In the genomic region with DNA sequence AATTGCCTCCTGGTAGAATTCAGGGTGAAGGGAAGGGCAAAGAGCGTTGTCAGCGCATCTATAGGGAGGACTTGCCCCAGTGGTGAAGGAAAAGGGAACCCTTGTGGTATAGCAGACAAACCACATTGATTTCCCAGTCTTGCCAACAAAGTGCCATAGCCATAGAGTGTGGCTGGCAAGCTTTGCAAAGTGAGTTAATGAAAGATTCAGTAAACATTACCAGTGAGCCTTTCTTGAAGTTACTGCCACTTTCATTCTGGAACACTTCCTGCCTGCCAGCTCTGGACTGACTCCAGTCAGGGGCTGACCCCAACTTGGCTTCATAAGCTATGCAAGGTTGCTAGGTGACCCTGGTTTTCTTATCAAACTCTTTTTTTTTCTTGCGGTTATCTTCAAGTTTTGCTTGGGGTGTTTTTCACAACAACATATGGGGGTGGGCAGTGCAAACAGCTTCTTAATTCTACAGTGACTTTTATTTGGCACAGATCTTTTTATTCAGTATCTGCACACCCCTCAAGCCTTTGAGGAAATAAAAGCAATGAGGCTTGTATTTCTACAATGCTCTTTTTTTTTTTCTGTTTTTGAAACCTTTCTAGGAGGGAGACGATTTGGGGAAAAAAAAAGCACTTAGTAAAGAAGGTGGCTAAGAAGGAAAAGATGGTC, we compare ENCODE assay signal across 13 mouse cellular contexts. TPM values are rescaled to one million over a fixed set of nuclear protein-coding genes. Genes with fewer than 3 reads are reported as not detected.
DNase-seq lines count a peak whose midpoint lies in the region; ATAC-seq lines count a peak whose summit lies in the region.
"Had no signal": no experiment of that assay in that cellular context is flagged by ENCODE, and none has a peak within 500 bp of the region (broad histone marks: within the 10 kb centered on the region; RNA-seq: fewer than 3 reads in every experiment).

No protein-coding gene starts in this region.

- no peak for ATAC-seq in forebrain, embryonic 12.5 days (ENCODE audit: low FRiP score)
- no peak for ATAC-seq in forebrain, embryonic 11.5 days (replicated peaks; ENCODE audit: low FRiP score)
- ATAC-seq in kidney, embryonic 16.5 days (ENCODE audit: low FRiP score, low TSS enrichment) = no peak
- ATAC-seq in neural tube, embryonic 13.5 days (ENCODE audit: low read depth) = peak; percentile 48
- ATAC-seq in megakaryocyte progenitor cell, adult 5-6 weeks (replicated peaks; ENCODE audit: poor library complexity) = 0 out of 2 replicates have a peak, but pooled peaks have one; percentile 39
- no peak for ATAC-seq in megakaryocyte, adult 5-6 weeks (ENCODE audit: poor library complexity, severe bottlenecking)

- H3K27me3 ChIP-seq in forebrain, embryonic 12.5 days = peaks cover 6% of the 10 kb centered on the region; the same call in 1 of the 2 replicates
- peaks cover 2% of the 10 kb centered on the region; the same call in 1 of the 2 replicates for H3K27me3 ChIP-seq in forebrain, embryonic 11.5 days (ENCODE audit: control insufficient read depth, insufficient read depth, low read length)
- H3K27me3 ChIP-seq in kidney, embryonic 16.5 days (ENCODE audit: insufficient read depth, low read length) = peaks cover 4% of the 10 kb centered on the region; the same call in 1 of the 2 replicates
- H3K27me3 ChIP-seq in neural tube, embryonic 13.5 days = no peaks in the 10 kb centered on the region; the same call in 1 of the 2 replicates

- H3K9ac ChIP-seq in forebrain, embryonic 12.5 days = no peak overlapping the region
- no peak overlapping the region for H3K9ac ChIP-seq in forebrain, embryonic 11.5 days (ENCODE audit: low read length)
- no peak overlapping the region for H3K9ac ChIP-seq in kidney, embryonic 16.5 days (replicated peaks; ENCODE audit: low read length)
- H3K9ac ChIP-seq in neural tube, embryonic 13.5 days = no peak overlapping the region
- H3K9ac ChIP-seq: limb, embryonic 13.5 days had no signal

- no peak overlapping the region for H3K4me3 ChIP-seq in forebrain, embryonic 12.5 days (replicated peaks)
- H3K4me3 ChIP-seq in forebrain, embryonic 11.5 days (ENCODE audit: low read depth, low read length) = no peak overlapping the region
- H3K4me3 ChIP-seq in kidney, embryonic 16.5 days (ENCODE audit: low read length) = no peak overlapping the region
- no peak overlapping the region for H3K4me3 ChIP-seq in neural tube, embryonic 13.5 days
- H3K4me3 ChIP-seq: limb, embryonic 13.5 days had no signal

- H3K4me1 ChIP-seq in forebrain, embryonic 12.5 days = no peaks in the 10 kb centered on the region; the same call in 1 of the 2 replicates
- no peaks in the 10 kb centered on the region for H3K4me1 ChIP-seq in forebrain, embryonic 11.5 days (replicated peaks; ENCODE audit: control insufficient read depth, insufficient read depth, low read length)
- H3K4me1 ChIP-seq in kidney, embryonic 16.5 days (ENCODE audit: insufficient read depth, low read length) = 0 out of 2 replicates have a peak, but pooled peaks cover 4% of the 10 kb centered on the region
- H3K4me1 ChIP-seq in neural tube, embryonic 13.5 days (replicated peaks) = peaks cover 31% of the 10 kb centered on the region

- no peak overlapping the region for H3K4me2 ChIP-seq in forebrain, embryonic 12.5 days
- H3K4me2 ChIP-seq in forebrain, embryonic 11.5 days (ENCODE audit: low read depth, low read length, severe bottlenecking) = no peak overlapping the region
- H3K4me2 ChIP-seq in kidney, embryonic 16.5 days (replicated peaks; ENCODE audit: low read depth, low read length) = no peak overlapping the region
- H3K4me2 ChIP-seq in neural tube, embryonic 13.5 days = no peak overlapping the region
- H3K4me2 ChIP-seq: limb, embryonic 13.5 days had no signal

- 0 out of 2 replicates have a peak overlapping the region, but pooled peaks have one; percentile 31 for H3K27ac ChIP-seq in forebrain, embryonic 12.5 days
- H3K27ac ChIP-seq in forebrain, embryonic 11.5 days (ENCODE audit: low read depth, low read length) = no peak overlapping the region
- H3K27ac ChIP-seq in kidney, embryonic 16.5 days (ENCODE audit: low read length) = no peak overlapping the region
- H3K27ac ChIP-seq in neural tube, embryonic 13.5 days (replicated peaks) = 0 out of 2 replicates have a peak overlapping the region, but pooled peaks have one; percentile 33
- H3K27ac ChIP-seq: limb, embryonic 13.5 days; macrophage had no signal

- WGBS in forebrain, embryonic 12.5 days = 61% methylated on average over 4 of the region's 4 CpGs
- 68% methylated on average over 4 of the region's 4 CpGs for WGBS in forebrain, embryonic 11.5 days
- 69% methylated on average over 4 of the region's 4 CpGs for WGBS in kidney, embryonic 16.5 days
- WGBS in neural tube, embryonic 13.5 days = 65% methylated on average over 4 of the region's 4 CpGs

- no peak for DNase-seq in forebrain, embryonic 11.5 days (ENCODE audit: low spot score)
- peak; percentile 15 for DNase-seq in kidney, adult 9 months
- DNase-seq in neural tube, embryonic 10.5 days (ENCODE audit: extremely low spot score, low spot score) = no peak
- DNase-seq: adrenal gland, postnatal 25 days; heart, adult 11 months; heart, postnatal 36 days had no signal

- H3K9me3 ChIP-seq in forebrain, embryonic 12.5 days = no peaks in the 10 kb centered on the region
- H3K9me3 ChIP-seq in forebrain, embryonic 11.5 days (ENCODE audit: control insufficient read depth, low read length) = no peaks in the 10 kb centered on the region
- H3K9me3 ChIP-seq in kidney, embryonic 16.5 days (ENCODE audit: low read length) = no peaks in the 10 kb centered on the region
- no peaks in the 10 kb centered on the region for H3K9me3 ChIP-seq in neural tube, embryonic 13.5 days
- H3K9me3 ChIP-seq: limb, embryonic 13.5 days had no signal

- H3K36me3 ChIP-seq in forebrain, embryonic 12.5 days (replicated peaks) = no peaks in the 10 kb centered on the region
- H3K36me3 ChIP-seq in forebrain, embryonic 11.5 days (ENCODE audit: control insufficient read depth, insufficient read depth, low read length) = no peaks in the 10 kb centered on the region
- no peaks in the 10 kb centered on the region for H3K36me3 ChIP-seq in kidney, embryonic 16.5 days (ENCODE audit: insufficient read depth, low read length)
- no peaks in the 10 kb centered on the region for H3K36me3 ChIP-seq in neural tube, embryonic 13.5 days
- H3K36me3 ChIP-seq: limb, embryonic 13.5 days had no signal

RNA-seq across cellular contexts. Expression of gene Dcx, which starts 51.2 kb away (rescaled TPM):
- polyA plus RNA-seq in forebrain, embryonic 12.5 days (2016; fragmentation: Nextera tagmentation; extraction: Ambion mirVana) = 139 and 171 TPM in 2 replicates
- 80.7 and 81.7 TPM in 2 replicates for polyA plus RNA-seq in forebrain, embryonic 11.5 days (2014; fragmentation: Nextera tagmentation; extraction: Ambion mirVana)
- 3.9 and 4.7 TPM in 2 replicates for polyA plus RNA-seq in kidney, embryonic 16.5 days (2015; fragmentation: Nextera tagmentation; extraction: Ambion mirVana)
- 302 and 319 TPM in 2 replicates for polyA plus RNA-seq in neural tube, embryonic 13.5 days (2015; fragmentation: Nextera tagmentation; extraction: Ambion mirVana)
- not detected in 2 replicates for total RNA-seq in megakaryocyte progenitor cell, adult 5-6 weeks (2015)
- total RNA-seq in megakaryocyte progenitor cell, adult 5-6 weeks (2017) = not detected in 2 replicates
- total RNA-seq in megakaryocyte, adult 5-6 weeks (2015) = not detected in 2 replicates
- not detected in 2 replicates for total RNA-seq in megakaryocyte, adult 5-6 weeks (2017)
- total RNA-seq: heart, postnatal 36 days had no signal
- polyA plus RNA-seq: macrophage had no signal

RNA-seq across cellular contexts. Expression of gene Capn6, which starts 54.7 kb away (rescaled TPM):
- 13.9 and 14.5 TPM in 2 replicates for polyA plus RNA-seq in forebrain, embryonic 12.5 days (2016; fragmentation: Nextera tagmentation; extraction: Ambion mirVana)
- 18.4 and 19.1 TPM in 2 replicates for polyA plus RNA-seq in forebrain, embryonic 11.5 days (2014; fragmentation: Nextera tagmentation; extraction: Ambion mirVana)
- polyA plus RNA-seq in kidney, embryonic 16.5 days (2015; fragmentation: Nextera tagmentation; extraction: Ambion mirVana) = 138 and 152 TPM in 2 replicates
- 7.8 and 18.9 TPM in 2 replicates for polyA plus RNA-seq in neural tube, embryonic 13.5 days (2015; fragmentation: Nextera tagmentation; extraction: Ambion mirVana)
- not detected in 2 replicates for total RNA-seq in megakaryocyte progenitor cell, adult 5-6 weeks (2015)
- total RNA-seq in megakaryocyte progenitor cell, adult 5-6 weeks (2017) = not detected in 2 replicates
- total RNA-seq in megakaryocyte, adult 5-6 weeks (2015) = not detected in 2 replicates
- total RNA-seq in megakaryocyte, adult 5-6 weeks (2017) = not detected in 2 replicates
- polyA plus RNA-seq: macrophage had no signal

Comparison
In these comparisons a context has a peak if more than half of its experiments do, and no peak if none do; other contexts are left out.
1. H3K27ac ChIP-seq: peak in forebrain, embryonic 12.5 days (single experiment) and neural tube, embryonic 13.5 days (single experiment); none in forebrain, embryonic 11.5 days (single experiment) and kidney, embryonic 16.5 days (single experiment).
2. ATAC-seq: peak in neural tube, embryonic 13.5 days (single experiment) and megakaryocyte progenitor cell, adult 5-6 weeks (single experiment); none in forebrain, embryonic 12.5 days (single experiment), forebrain, embryonic 11.5 days (single experiment), kidney, embryonic 16.5 days (single experiment) and megakaryocyte, adult 5-6 weeks (single experiment).
3. RNA of gene Dcx, which starts 51.2 kb away (polyA plus RNA-seq): 302 to 319 TPM in neural tube, embryonic 13.5 days, 139 to 171 TPM in forebrain, embryonic 12.5 days and 80.7 to 81.7 TPM in forebrain, embryonic 11.5 days; 3.9 to 4.7 TPM in kidney, embryonic 16.5 days; every median in the first group is over 10 times any median in the second.